Mouse (Mus musculus): Measurements from ENCODE around the gene Kank2. TPM values are rescaled to one million over a fixed set of nuclear protein-coding genes. Genes with fewer than 3 reads are reported as not detected.

Gene Kank2
- total RNA-seq (2021), result 10 to 100 TPM; 50.5 to 54.2 TPM

- DNase-seq, result peak; percentile 96 to 98
- intact Hi-C loops (cut with DNase I), result loop anchor here (5.0 kb wide), 1 partner anchor 36 kb away; the partner anchor contains the start of gene Spc24
These were observed at the start of gene Kank2 for GRCm38 (mm10) chr9:21798345-21799009. Gene Kank2 (minus strand): TSS chr9:21798744.

- intact Hi-C loops (cut with DNase I), result no loop called here
- DNase-seq, result no peak
These were observed 49.4 kb upstream of the Kank2 start for GRCm38 (mm10) chr9:21847926-21848325.

- intact Hi-C loops (cut with DNase I), result no loop called here
- no peak for DNase-seq
These were observed 48.9 kb upstream of the Kank2 start for GRCm38 (mm10) chr9:21847425-21847824.

- intact Hi-C loops (cut with DNase I), result no loop called here
- DNase-seq, result peak; percentile 76 to 77
These were observed 48.3 kb upstream of the Kank2 start for GRCm38 (mm10) chr9:21846755-21847341.

- DNase-seq, result no peak
- intact Hi-C loops (cut with DNase I), result no loop called here
These were observed 47.0 kb upstream of the Kank2 start for GRCm38 (mm10) chr9:21845381-21846080.

- no peak for DNase-seq
- intact Hi-C loops (cut with DNase I), result no loop called here
These were observed 44.5 kb upstream of the Kank2 start for GRCm38 (mm10) chr9:21843086-21843485.

- DNase-seq, result peak; percentile 59
- intact Hi-C loops (cut with DNase I), result no loop called here
These were observed 43.8 kb upstream of the Kank2 start for GRCm38 (mm10) chr9:21842391-21842790.

- no peak for DNase-seq
These were observed 42.8 kb upstream of the Kank2 start for GRCm38 (mm10) chr9:21841340-21841739.

GRCm38 (mm10) chr9:21840115-21840787, 41.7 kb upstream of the Kank2 start:
- DNase-seq, result peak in 1 of 2 experiments; percentile 68
- intact Hi-C loops (cut with DNase I), result loop anchor here (1.0 kb wide), 1 partner anchor 31 kb away; no protein-coding TSS in a partner anchor

More at GRCm38 (mm10) chr9:21841340-21841739, 42.8 kb upstream of the Kank2 start:
- intact Hi-C loops (cut with DNase I), result no loop called here

- intact Hi-C loops (cut with DNase I), result no loop called here
- DNase-seq, result no peak
These were observed 39.1 kb upstream of the Kank2 start for GRCm38 (mm10) chr9:21837690-21838089.

- intact Hi-C loops (cut with DNase I), result no loop called here
- DNase-seq, result peak; percentile 63 to 66
These were observed 36.8 kb upstream of the Kank2 start, which contains the start of gene Angptl8 for GRCm38 (mm10) chr9:21835258-21835912. Gene Angptl8 (plus strand): TSS chr9:21835510.

- intact Hi-C loops (cut with DNase I), result no loop called here
- DNase-seq, result no peak
These were observed 33.2 kb upstream of the Kank2 start for GRCm38 (mm10) chr9:21831558-21832240.

GRCm38 (mm10) chr9:21830936-21831335, 32.4 kb upstream of the Kank2 start:
- intact Hi-C loops (cut with DNase I), result no loop called here

GRCm38 (mm10) chr9:21830461-21830850, 31.9 kb upstream of the Kank2 start:
- DNase-seq, result no peak
- intact Hi-C loops (cut with DNase I), result no loop called here

More at GRCm38 (mm10) chr9:21830936-21831335, 32.4 kb upstream of the Kank2 start:
- no peak for DNase-seq

GRCm38 (mm10) chr9:21829834-21830460, 31.4 kb upstream of the Kank2 start:
- intact Hi-C loops (cut with DNase I), result no loop called here

GRCm38 (mm10) chr9:21824366-21824765, 25.8 kb upstream of the Kank2 start:
- no peak for DNase-seq
- intact Hi-C loops (cut with DNase I), result no loop called here

More at GRCm38 (mm10) chr9:21829834-21830460, 31.4 kb upstream of the Kank2 start:
- DNase-seq, result no peak

- no peak for DNase-seq
- intact Hi-C loops (cut with DNase I), result no loop called here
These were observed 25.4 kb upstream of the Kank2 start for GRCm38 (mm10) chr9:21823957-21824356.

GRCm38 (mm10) chr9:21822686-21823085, 24.1 kb upstream of the Kank2 start:
- DNase-seq, result no peak
- intact Hi-C loops (cut with DNase I), result no loop called here

- no peak for DNase-seq
- intact Hi-C loops (cut with DNase I), result no loop called here
These were observed 21.6 kb upstream of the Kank2 start for GRCm38 (mm10) chr9:21820183-21820582.
